Mouse (Mus musculus) forebrain, postnatal 0 days (tissue): ENCODE measurements at regions not wholly inside any gene's neighbourhood (a gene's known extent, or its start where the extent isn't known, plus 50 kb on each side); places are given as distances from the start of the nearest gene placed in this dataset.

Experiments used
- ATAC-seq: fragments of 200-750 bp; cut with Nextera tagmentation; 2 replicates; pipeline ENCODE4 v1.8.0; 2017; ENCODE audit warnings: mild to moderate bottlenecking, moderate library complexity
- DNase-seq: peaks from one replicate; pipeline ENCODE4 v3.0.0-alpha.2; 2015
- H3K27ac ChIP-seq: fragments of 300-500 bp; sonication (generic); 2 replicates; pipeline ENCODE4 v1.5.1; 2014; ENCODE audit warnings: low read depth, mild to moderate bottlenecking, antibody characterized with exemption, low read length, moderate library complexity, mixed read lengths
- H3K27me3 ChIP-seq: fragments of 300-500 bp; sonication (generic); 2 replicates; pipeline ENCODE4 v1.6.1; 2014; ENCODE audit warnings: mild to moderate bottlenecking, low read length, mixed read lengths; ENCODE audit not compliant: insufficient read depth
- H3K36me3 ChIP-seq: fragments of 300-500 bp; sonication (generic); 2 replicates; pipeline ENCODE4 v1.6.1; 2014; ENCODE audit warnings: mild to moderate bottlenecking, moderate library complexity; ENCODE audit not compliant: insufficient read depth
- H3K4me1 ChIP-seq: fragments of 300-500 bp; sonication (generic); 2 replicates; pipeline ENCODE4 v1.6.1; 2014; ENCODE audit warnings: antibody characterized with exemption; ENCODE audit not compliant: insufficient read depth
- H3K4me2 ChIP-seq: fragments of 300-500 bp; sonication (generic); 2 replicates; pipeline ENCODE4 v1.6.1; 2014; ENCODE audit warnings: low read depth, mild to moderate bottlenecking, moderate library complexity
- H3K4me3 ChIP-seq: fragments of 300-500 bp; sonication (generic); 2 replicates; pipeline ENCODE4 v1.5.1; 2014; ENCODE audit warnings: low read depth, low read length, mixed read lengths
- H3K9ac ChIP-seq: fragments of 300-500 bp; sonication (generic); 2 replicates; pipeline ENCODE4 v1.6.1; 2014; ENCODE audit warnings: mild to moderate bottlenecking
- H3K9me3 ChIP-seq: fragments of 300-500 bp; sonication (generic); 2 replicates; pipeline ENCODE4 v1.6.1; 2016; ENCODE audit warnings: low read length
- CTCF ChIP-seq: sonication (generic); IDR thresholded peaks from 2 replicates; pipeline ENCODE4 v1.5.1; 2016; ENCODE audit warnings: antibody characterized with exemption, control low read depth, low read depth
- WGBS: fragments of 180-500 bp; shearing (Covaris S2); extraction: QIAGEN DNeasy Blood & Tissue Kit; methylation state at CpG from one replicate; pipeline ENCODE4 v1.1.7; 2014; 5-methylcytosine and 5-hydroxymethylcytosine counted together

DNA sequence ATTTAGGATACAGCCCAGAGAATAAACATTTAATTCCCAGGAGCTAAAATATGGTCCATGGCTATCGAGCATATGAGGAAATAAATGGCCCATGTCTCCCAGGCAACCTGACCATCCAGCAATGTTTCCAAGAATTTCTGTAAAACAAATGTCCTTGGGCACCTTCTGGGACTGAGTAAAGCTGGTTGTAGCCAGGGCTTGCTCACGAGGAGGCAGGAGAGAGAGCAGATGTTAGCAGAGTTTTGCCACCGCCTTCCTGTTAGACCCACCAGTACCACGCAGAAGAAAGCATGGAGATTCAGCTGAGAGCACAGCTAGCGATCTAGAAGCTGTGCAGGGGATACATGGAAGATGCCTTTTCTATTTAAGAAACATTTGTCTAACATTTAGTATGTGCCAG is 70.8 kb upstream of the Srrm4 start:
- 31% methylated on average over 5 of the region's 5 CpGs for WGBS
- H3K27me3 ChIP-seq, result no peaks in the 10 kb centered on the region
- H3K4me1 ChIP-seq, result no peaks in the 10 kb centered on the region
- no peak for TF ChIP-seq CTCF
- no peaks in the 10 kb centered on the region for H3K9me3 ChIP-seq
- H3K36me3 ChIP-seq, result no peaks in the 10 kb centered on the region
- H3K9ac ChIP-seq, result no peak overlapping the region
- H3K4me2 ChIP-seq, result no peak overlapping the region
- peak; percentile 43 for DNase-seq
- H3K4me3 ChIP-seq, result no peak overlapping the region
- H3K27ac ChIP-seq, result peak overlapping the region; percentile 66
- ATAC-seq, result peak; percentile 62

DNA sequence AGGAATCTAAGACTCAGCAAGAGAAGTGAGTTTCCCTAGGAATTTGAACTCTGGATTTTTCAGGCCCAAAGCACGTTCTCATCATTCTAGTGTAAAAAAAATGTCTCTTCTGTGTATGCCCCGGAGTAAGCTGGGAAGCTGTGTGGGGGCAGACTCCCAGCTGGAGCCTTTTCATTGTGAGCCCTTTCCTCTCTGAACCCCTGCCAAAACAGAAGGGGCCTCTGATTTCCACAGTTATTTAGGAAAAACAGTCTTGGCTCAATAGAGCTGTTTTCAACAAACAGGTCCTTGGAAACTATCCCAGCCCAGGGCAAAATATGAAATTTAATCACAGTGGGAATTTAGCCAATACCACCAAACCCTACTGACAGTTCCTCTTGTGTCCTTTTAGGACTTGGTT is 70.2 kb upstream of the Srrm4 start:
- Histone ChIP-seq H3K36me3 (no peaks in the 10 kb centered on the region), H3K4me1 (no peaks in the 10 kb centered on the region), H3K9ac (no peak overlapping the region), H3K4me2 (no peak overlapping the region), H3K27ac (peak overlapping the region; percentile 66), H3K27me3 (no peaks in the 10 kb centered on the region), H3K4me3 (no peak overlapping the region), H3K9me3 (no peaks in the 10 kb centered on the region)
- DNase-seq, result peak; percentile 75
- TF ChIP-seq CTCF, result no peak
- WGBS, result 11% methylated on average over 2 of the region's 2 CpGs
- peak; percentile 65; the same call in 1 of the 2 replicates for ATAC-seq

DNA sequence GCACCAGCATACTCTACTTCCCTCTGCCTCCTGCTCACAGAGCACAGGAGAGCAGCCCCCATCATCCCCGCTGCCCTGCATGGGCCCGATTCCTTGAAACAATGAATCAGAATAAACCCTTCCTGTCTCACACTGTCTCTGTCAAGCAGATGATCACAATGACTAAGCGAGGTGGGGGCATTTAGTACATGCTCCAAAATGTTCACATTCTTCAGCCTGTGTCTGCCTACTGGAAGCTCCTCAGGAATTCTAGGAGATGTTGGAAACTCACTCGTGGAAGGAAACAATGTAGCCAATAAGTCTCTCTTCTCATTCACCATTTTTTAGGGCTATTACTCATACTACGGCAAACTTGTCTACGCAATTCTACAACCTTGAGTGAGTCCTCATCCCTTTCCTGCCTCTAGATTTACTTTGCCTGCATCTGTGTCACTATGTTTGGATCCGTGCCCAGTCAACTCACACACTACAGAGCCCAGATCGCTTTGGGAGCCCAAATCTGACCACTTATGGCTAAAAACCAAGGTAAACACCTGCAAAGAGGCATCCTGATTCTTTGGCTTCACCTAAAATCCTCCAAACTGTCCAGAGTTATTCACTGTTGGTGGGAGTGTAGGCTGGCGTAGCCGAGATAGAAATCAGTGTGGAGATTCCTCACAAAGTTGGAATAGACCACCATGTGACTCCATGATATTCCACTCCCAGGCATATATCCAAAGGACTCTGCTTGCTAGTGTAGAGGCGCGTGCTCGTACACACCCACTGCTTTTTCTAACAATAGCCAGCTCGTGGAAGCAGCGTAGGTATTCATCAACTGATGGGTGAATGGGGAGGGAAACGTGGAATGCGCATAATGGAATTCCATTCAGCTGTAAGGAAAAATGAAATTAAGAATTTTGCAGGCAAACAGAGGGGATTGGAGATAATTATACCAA is 63.1 kb upstream of the Srrm4 start:
- DNase-seq (no peak), ATAC-seq (peak; percentile 27; the same call in 1 of the 2 replicates)
- Histone ChIP-seq H3K27me3 (no peaks in the 10 kb centered on the region), H3K4me2 (no peak overlapping the region), H3K4me3 (no peak overlapping the region), H3K27ac (no peak overlapping the region), H3K9me3 (no peaks in the 10 kb centered on the region), H3K4me1 (no peaks in the 10 kb centered on the region), H3K9ac (no peak overlapping the region), H3K36me3 (no peaks in the 10 kb centered on the region)
- no peak for TF ChIP-seq CTCF
- 70% methylated on average over 17 of the region's 17 CpGs for WGBS
